Mouse (Mus musculus): ENCODE results near the gene Vps36. TPM values are rescaled to one million over a fixed set of nuclear protein-coding genes. Genes with fewer than 3 reads are reported as not detected.

The Vps36 gene
- polyA plus RNA-seq, 1 experiment from 2014 or later, result 31.5 TPM

Other genes starting within 250 kb of the Vps36 start
- gene Defb13, start 246.0 kb upstream of the Vps36 start, polyA plus RNA-seq (2016; fragmentation: Nextera tagmentation; extraction: Ambion mirVana), result not detected in 2 replicates
- not detected in 2 replicates for gene Fam90a1a, start 234.1 kb upstream of the Vps36 start, polyA plus RNA-seq (2016; fragmentation: Nextera tagmentation; extraction: Ambion mirVana)
- gene Ccdc70, start 223.0 kb upstream of the Vps36 start, polyA plus RNA-seq (2016; fragmentation: Nextera tagmentation; extraction: Ambion mirVana), result not detected in 2 replicates
- 3.4 and 3.8 TPM in 2 replicates for gene Atp7b, start 132.5 kb upstream of the Vps36 start, polyA plus RNA-seq (2016; fragmentation: Nextera tagmentation; extraction: Ambion mirVana)
- gene Alg11, start 132.1 kb upstream of the Vps36 start, polyA plus RNA-seq (2016; fragmentation: Nextera tagmentation; extraction: Ambion mirVana), result 20.3 and 34.6 TPM in 2 replicates
- 0.09 TPM in 1 of 2 replicates, not detected in the other for gene Nek5, start 67.8 kb upstream of the Vps36 start, polyA plus RNA-seq (2016; fragmentation: Nextera tagmentation; extraction: Ambion mirVana)
- gene Nek3, start 26.4 kb upstream of the Vps36 start, polyA plus RNA-seq (2016; fragmentation: Nextera tagmentation; extraction: Ambion mirVana), result 5.4 and 6.1 TPM in 2 replicates
- 37.4 and 38.9 TPM in 2 replicates for gene Ckap2, start 7.0 kb upstream of the Vps36 start, polyA plus RNA-seq (2016; fragmentation: Nextera tagmentation; extraction: Ambion mirVana)
- gene Thsd1, start 34.5 kb downstream of the Vps36 start, polyA plus RNA-seq (2016; fragmentation: Nextera tagmentation; extraction: Ambion mirVana), result 12.2 and 15.4 TPM in 2 replicates
- not detected in 2 replicates for gene Tpte, start 90.6 kb downstream of the Vps36 start, polyA plus RNA-seq (2016; fragmentation: Nextera tagmentation; extraction: Ambion mirVana)
- 16.3 and 22.8 TPM in 2 replicates for gene Slc25a15, start 205.8 kb downstream of the Vps36 start, polyA plus RNA-seq (2016; fragmentation: Nextera tagmentation; extraction: Ambion mirVana)
- gene Mrps31, start 218.6 kb downstream of the Vps36 start, polyA plus RNA-seq (2016; fragmentation: Nextera tagmentation; extraction: Ambion mirVana), result 47.6 and 49.7 TPM in 2 replicates